Mouse (Mus musculus) fat pad, adult 2 months (tissue): Measurements from ENCODE around the gene Coq2.
A peak's percentile ranks its signal among the peaks of the same experiment; 100 is the strongest.

Source experiments
- DNase-seq: peaks from one replicate; pipeline ENCODE4 v3.0.0-alpha.2; 2011; ENCODE audit warnings: low read depth, low spot score; ENCODE audit errors: extremely low read depth

The Coq2 gene

DNA sequence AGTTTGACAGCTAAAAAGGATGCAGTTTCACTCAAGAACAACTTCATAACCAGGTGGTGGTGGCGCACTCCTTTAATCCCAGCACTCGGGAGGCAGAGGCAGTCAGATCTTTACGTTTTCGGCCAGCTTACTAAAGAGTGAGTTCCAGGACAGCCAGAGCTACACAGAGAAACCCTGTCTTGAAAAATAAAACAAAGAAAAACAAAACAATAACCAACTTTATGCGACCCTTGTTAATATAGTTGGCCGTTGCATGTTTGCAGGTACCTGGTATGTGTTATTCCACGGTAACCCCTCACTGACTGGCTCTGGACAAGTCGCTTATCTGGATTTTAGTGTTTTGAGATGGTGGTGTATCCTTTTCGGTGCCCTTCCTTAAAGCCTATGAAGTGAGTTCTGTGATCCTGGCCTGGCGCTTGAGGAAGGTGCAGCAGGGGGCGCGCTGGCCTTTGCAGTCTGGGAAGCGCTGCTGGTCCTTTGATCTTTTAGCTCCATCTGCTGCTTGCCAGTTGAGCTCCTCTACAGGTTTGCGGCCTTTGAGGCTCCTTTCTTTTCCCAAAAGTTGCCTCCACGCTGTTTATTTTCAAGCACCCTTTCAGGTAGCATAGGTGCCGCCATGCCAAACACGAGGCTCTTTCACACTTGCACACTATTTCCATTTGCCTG is at the start of gene Coq2:
Coq2 (minus strand) TSS at position 430 of the 666 bp plus-strand sequence.
- no peak for DNase-seq

DNA sequence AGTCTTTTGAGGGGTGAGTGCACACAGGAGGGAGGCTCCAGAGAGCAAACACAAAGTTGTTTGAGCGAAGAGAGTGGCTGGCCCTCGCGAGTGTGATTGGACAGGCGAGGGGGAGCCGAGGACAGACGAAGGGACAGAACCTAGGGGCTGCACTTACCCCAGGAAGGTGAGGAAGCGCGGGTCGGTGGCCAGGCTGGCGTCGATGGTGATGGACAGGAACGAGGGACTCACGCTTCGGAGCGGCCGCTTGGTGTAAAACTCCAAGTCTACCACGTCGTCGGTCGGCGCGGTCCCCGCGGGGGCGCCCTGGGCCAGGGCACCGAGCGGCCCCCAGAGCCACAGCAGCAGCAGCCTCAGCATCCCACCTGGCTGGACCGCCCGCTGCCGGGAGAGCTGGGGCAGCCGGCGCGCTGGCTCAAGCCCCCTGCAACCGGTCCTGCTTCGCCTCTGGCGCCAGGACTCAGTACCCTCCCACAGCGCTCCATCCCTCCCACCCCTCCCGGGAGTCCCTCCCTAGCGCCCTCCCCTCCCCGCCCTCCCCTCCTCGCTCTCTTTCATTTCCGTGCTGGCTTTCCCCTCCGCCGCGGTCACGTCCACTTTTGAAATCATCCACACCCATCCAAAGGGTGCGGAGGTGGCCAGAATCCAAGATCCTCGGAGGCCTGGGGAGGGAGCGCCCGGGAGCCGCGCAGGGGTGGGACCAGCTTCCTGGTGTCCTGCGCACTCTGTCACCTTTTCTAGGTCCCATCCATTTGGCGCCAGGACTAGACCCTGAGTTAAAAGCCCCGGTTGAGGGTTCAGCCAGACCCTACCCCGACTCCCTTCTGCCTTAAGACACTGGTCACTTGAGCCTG is 44.5 kb upstream of the Coq2 start, which contains the start of gene Hpse:
Hpse (minus strand) TSS at position 482 of the 854 bp plus-strand sequence.
- DNase-seq = no peak

DNA sequence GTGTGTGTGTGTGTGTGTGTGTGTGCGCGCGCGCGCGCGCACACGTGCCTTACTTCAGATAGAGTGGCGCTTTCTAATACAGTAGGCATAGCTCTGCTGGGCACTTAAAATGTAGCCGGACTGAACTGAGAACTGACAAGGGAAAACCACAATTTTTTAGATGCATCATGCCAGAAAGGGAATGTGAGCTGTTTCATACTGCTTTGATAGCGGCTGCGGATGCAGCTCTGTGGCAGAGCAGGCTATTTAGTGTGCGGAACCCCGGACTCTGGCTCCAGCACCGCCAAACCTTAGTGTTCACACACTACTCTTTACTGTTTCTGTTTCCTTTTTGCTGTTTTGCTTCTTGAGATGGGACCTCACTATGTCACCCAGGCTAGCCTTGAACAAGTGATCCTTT is 41.8 kb upstream of the Coq2 start:
- no peak for DNase-seq

DNA sequence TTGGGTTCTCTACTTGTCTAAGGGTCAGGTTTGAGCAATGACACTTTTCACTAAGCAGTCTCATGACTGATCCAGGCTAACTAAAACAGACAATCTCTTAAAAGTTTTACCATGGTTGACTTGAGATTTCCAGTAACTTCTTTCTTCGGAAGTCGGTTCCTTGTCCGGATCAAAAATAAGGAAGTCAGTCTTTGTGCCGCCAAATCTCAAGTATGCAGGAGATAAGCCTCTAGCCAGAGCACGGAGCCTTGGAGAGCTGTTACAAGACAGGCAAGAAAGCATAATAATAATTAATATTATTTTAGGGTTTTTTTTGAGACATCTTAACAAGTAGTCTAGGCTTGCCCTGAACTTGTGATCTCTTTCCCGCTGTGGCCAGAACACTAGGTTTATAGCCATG is 36.3 kb upstream of the Coq2 start:
- DNase-seq = no peak

DNA sequence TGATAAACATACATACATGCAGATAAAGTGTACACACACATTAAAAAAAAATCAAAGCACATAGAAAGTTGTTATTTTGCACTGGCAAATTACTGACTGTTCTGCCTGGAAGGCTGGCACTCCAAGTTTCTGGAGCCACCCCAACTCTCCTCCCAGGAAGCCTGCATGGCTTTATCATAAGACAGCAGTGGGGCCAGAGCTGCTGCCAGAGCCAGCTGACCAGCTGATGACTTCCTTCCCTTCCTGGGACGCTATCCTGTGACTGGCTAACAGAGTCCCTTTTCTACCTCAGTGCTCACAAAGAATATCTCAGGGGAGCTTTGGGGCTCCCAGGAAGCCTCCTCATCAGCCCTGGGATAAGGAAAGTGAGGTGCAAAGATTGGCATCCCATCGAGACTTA is 35.1 kb upstream of the Coq2 start:
- DNase-seq = no peak

DNA sequence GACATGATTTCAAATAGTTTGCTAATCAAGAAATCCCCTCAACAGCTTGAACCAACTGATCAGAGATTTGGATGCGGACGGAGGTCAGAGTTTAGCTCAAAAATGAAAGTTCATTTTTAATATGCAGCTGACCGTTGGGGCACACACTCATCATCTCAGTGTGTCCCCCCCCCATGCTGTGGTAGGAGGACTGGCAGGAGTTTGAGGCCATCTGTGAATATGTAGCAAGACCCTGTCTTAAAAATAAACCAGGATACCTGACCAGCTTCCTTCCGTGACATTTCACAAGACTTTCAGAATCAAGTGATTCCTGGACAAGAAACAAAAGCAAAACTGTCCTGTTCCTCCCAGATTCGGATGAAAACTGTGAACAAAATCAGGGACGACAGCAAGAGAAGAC is 34.1 kb upstream of the Coq2 start:
- no peak for DNase-seq

DNA sequence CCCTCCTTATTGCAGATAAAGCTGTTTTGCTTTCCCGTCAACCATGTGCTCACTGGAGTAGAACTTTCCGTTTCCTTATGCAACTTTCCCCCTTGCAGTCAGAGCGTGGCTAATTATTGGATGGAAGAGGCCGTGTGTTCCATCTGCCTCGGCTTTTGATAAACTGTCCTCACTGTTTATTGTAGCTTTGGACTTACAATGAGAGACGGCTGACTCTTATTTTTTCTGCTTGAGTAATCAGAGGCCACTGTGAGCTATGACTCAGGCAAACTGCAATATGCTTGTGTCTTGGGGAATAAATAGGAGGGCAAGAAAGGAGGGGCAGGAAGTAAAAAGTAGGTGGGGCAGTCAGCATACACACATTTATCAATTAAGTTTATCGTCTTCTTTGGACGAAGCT is 31.7 kb upstream of the Coq2 start:
- DNase-seq = no peak

DNA sequence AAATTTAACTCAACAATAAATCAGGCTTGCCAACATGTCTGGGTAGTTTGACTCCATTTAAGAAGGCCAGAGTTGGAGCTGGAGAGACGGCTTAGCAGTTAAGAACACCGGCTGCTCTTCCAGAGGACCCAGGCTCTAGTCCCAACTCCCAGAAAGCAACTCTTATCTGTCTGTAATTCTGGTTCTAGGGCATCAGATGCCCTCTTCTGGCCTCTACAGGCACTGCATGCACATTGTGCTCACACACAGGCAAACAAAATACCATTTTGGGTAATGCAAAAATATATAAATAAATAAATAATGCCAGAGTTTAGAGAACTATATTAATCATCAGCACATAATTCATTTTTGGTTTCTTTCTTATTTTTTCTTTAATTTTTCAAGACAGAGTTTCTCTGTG is 29.3 kb upstream of the Coq2 start:
- no peak for DNase-seq

DNA sequence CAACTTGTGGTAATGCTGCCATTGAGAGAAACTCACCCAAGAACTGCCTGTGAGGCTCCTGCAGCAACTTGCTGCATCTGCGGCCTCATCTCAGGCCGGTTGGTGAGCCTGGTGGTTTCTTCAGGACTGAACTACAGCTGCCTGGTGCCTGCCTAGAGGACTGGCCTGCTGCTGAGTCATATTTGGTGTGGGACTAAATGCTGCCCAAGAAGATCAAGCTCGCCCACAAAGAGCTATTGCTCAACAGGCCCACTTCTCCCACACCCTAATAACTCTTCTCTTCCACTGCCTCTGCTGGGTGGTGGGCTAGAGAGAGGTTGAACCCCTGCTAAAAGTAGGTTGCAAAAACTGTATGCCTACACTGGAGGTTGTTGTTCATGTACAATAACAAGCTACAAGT is 27.4 kb upstream of the Coq2 start:
- no peak for DNase-seq

DNA sequence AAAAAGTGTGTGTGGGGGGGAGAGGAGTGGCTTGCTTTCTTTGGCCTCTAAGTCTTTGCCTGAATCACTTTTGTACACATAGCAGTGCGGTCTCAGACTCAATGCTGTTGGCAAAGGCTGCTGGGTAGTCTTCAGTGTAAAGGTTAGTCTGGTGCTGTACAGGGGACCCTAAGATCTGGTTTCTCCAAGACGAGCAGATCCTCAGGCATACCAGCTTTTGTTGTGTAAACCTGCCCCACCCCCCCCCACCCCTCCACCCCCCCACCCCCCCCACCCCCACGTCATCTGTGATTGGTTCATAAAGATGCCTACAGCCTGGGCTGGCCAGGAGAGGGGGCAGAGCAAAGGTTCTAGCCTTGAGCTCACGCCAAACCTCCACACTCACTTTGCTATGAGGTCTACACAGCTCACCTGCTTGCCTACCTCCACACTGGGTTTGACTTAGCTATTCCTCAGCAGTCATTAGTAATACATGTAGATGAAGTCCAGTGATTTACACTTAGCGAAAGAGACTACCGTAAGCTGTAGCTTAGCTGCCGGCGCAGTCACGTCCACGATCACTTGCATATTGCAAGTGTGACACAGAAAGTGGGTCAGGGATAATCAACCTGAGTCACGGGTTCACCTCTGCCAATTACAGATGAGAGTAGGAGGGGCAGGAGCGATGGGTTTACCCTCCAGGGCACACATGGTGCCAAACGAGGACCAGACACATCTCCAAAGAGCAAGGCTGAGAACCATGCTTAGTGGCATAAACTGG is 26.1 kb upstream of the Coq2 start:
- DNase-seq = no peak

DNA sequence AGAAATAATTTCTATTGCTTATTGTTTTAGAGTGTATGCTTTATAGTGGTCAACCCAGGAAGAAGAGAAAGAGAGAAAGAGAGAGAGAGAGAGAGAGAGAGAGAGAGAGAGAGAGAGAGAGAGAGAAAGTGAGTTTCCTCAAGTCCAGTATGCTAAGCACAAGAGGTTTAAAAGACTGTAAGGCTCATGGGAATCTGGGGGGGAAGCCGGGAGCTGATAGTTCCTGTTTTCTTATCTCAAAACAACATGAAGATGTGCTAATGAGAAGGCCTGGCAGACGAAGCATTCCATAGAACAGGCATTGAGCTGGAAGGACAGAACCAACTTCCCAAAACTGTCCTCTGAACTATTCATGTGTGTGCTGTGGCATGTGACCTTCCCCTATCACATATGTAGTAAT is 22.9 kb upstream of the Coq2 start:
- no peak for DNase-seq

DNA sequence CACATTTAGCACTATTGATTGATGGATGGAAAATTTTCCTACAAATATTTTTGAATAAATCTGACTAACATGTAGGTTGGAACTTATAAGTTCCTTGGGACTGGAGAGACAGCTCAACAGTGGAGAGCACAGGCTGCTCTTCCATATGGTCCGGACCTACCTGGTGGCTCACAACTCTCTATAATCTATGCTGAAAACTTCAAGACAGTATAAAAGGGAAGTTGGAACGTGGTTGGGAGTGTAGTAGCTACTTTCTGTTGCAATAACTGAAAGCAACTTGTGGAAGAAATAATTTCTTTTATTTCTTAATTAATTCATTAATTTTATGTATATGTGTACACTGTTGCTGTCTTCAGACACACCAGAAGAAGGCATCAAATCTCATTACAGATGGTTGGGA is 22.5 kb upstream of the Coq2 start:
- DNase-seq = no peak

DNA sequence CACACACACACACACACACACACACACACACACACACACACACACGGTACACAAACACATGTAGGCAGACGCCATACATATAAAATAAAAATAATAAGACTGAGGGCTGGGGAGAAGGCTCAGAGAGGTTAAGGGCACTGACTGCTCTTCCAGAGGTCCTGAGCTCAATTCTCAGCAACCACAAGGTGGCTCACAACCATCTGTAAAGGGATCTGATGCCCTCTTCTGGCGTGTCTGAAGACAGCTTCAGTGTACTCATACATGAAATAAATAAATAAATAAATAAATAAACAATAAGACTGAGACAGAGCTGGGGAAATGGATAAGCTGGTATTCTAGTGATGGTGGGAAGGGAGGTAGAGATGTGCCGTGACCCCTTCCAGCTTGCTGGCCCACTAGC is 10.7 kb upstream of the Coq2 start:
- no peak for DNase-seq

DNA sequence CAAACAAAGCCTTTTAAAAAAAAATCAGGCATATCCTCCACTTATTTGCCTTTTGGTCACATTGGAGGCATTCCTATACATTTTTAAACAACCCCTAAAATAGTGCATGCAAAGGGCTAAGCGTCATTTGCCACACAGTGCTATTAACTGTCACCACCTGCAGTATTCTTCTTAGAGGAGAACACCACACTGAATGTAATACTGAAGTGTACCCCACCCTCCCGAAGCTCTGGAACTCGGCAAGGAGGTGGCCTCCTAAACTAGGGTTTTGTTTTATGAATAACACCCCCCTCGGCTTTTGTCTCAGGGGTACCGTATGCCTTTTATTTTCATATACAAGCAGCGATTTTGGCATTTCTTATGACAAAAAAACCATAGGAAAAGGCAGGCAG is 5.6 kb upstream of the Coq2 start:
- no peak for DNase-seq

DNA sequence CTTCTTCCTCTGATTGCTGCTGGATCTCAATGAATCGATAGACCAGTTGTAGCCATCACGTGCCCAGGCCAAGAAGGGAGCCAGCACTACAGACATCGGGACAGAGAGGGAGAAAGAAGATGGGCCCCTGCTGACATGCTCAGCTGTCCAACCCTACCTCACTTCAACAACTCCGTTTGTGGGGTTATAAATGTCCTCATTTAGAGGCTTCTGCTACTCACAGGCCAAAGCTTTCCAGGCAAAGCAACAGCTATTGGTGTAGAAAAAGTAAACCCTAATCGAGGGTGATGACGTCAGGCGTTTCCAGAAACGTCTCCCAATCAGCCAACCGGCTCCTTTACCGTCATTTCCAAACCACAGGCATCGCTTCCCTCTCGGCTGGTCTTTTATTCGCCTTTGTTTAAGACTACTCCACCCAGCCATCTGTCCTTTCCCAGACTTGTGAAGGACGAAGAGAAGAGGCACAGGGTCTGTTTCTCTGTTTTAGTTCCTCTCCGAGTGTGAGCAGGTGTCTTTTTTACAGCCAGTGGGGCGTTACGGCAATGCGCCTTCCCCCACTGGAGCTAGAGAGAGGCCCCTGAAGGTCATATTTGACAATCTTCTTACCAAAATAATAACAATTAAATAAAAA is 5.1 kb upstream of the Coq2 start:
- DNase-seq = no peak

DNA sequence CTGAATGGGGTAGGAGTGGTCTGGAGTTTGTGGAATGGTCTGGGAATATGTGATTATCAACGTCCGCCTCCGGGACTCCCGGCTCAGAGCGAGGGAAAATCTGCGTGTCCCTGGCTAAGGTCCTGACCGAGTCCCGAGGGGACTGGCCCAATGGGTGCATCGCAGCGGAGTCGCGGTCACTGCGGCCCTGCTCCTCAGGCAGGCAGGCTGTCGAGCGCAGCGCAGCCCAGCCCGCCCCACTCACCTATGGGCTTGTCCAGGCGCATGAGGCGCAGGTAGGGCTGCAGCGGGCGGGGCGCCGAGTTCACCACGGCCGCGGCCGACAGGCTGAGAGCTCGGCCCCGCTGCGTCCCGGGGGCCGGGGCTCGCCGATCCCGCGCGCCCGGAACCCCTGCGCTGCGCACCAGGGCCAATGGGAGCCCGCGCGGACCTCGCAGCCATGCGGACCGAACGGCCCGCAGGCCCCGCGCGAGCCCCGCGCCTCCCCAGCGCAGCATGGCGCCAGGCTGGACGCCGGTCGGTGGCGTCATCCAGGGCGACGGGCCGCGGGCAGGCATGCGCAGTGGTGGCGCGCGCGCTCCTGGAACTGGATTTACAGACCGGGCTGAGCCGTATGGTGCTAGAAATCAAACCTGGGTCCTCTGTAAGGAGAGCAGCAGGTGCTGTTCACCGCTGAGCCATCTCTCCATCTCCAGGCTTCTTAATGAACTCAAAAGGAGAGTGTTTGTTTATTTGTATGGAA is 1.0 kb downstream of the Coq2 start:
- no peak for DNase-seq

DNA sequence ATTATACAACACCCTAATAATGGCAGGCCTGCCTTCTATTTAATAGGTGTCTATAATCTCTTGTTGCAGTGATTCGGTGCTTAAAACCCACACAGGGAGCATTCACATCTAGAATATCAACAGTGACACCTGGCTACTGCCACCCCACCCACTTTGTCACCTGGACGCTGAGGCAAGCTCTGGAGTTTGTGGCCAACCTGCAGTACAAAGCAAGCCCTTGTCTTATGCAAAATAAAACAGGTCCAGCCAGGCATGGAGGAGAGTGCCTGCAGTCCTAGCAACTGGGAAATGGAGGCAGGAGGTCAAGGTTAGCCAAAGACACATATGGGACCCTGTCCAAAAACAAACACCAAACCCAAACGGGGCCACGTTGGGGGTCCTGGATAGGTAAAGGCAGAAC is 2.5 kb downstream of the Coq2 start:
- DNase-seq = peak; percentile 40

DNA sequence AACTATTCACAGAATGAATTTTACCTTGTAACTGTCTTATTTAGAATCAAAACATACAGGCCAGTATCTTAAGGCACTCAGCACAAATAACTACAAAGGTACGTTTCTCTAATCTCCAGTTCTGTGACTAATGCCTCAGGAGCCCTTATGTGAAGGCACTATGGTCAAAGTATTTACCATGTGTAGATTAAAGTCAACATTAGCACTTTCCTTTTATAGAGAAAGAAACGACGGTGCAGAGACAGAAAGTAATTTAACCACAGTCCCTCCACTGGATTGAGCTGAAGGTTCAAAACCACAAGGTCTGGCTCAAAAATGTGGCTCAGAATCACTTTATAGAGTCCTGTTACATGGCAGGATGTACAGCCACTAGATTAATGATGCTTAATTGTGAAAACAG is 3.0 kb downstream of the Coq2 start:
- no peak for DNase-seq

DNA sequence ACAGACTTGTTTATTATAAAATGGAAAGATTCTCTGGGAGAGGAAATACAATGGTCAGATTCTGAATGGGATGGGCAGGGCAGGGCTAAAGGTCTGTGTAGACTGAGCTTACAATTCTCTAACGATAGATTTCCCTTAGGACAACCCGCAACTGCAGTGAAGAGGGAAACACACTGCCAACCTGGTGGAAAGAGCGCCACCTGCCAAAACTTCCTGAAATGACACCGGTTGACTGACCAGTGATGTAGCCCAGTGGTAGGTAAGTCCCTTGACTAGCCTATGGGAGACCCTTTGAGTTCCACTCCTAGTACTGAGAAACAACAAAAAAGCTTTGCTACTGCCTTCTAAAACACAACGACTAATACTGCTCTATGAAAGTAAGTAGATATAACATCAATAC is 3.5 kb downstream of the Coq2 start:
- DNase-seq = no peak

DNA sequence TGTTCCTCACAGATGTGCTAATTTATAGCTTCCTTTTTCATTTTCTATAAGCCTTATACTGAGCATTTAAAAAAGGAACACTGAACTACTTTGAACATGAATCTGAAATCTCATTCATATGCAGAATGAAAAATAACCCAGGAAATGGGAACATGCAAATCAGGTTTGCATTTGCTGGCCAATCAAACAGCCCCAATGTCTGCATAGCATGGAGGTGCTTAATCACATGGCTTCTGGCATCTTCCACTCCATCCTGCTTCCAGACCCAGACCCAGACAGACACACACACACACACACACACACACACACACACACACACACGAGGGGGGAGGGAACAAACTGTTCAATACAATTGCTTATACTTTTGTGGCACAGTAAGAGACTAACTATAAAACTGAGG is 8.0 kb downstream of the Coq2 start:
- DNase-seq = no peak

DNA sequence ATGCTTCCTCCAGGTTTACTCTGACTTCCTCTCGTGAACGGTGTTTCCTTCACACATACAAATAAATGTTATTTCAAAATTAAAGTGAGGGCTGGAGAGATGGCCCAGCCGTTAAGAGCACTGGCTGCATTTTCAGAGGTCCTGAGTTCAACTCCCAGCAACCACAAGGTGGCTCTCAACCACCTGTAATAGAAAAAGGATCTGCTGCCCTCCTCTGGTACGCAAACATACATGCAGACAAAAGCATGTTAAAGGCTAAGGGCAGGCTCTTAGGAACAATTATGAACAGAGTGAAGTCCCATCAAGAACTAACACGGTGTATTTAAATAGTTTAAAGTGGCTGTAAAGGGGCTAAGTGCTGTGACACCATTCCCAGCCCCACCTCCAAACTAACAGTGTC is 11.1 kb downstream of the Coq2 start:
- DNase-seq = no peak
